ENCODE assay signal across 9 mouse cellular contexts in genomic region chr5:28117882-28118530, GRCm38 (mm10). TPM values are rescaled to one million over a fixed set of nuclear protein-coding genes. Genes with fewer than 3 reads are reported as not detected.
DNase-seq lines count a peak whose midpoint lies in the region; ATAC-seq and TF ChIP-seq lines count a peak whose summit lies in the region.
"Had no signal": no experiment of that assay in that cellular context is flagged by ENCODE, and none has a peak within 500 bp of the region (broad histone marks: within the 10 kb centered on the region; RNA-seq: fewer than 3 reads in every experiment).

No protein-coding gene starts in this region.

- WGBS in lung, embryonic 14.5 days = under 1% methylated on average over 30 of the region's 30 CpGs
- under 1% methylated on average over 30 of the region's 30 CpGs for WGBS in forebrain, embryonic 12.5 days

- peak overlapping the region; percentile 26 for H3K4me3 ChIP-seq in lung, embryonic 14.5 days (ENCODE audit: low read depth, low read length)
- peak overlapping the region; percentile 18 for H3K4me3 ChIP-seq in forebrain, embryonic 12.5 days (replicated peaks)

- H3K27ac ChIP-seq in lung, embryonic 14.5 days (ENCODE audit: low read depth) = no peak overlapping the region
- no peak overlapping the region for H3K27ac ChIP-seq in forebrain, embryonic 12.5 days
- H3K27ac ChIP-seq: macrophage had no signal

- H3K4me1 ChIP-seq in lung, embryonic 14.5 days (ENCODE audit: insufficient read depth) = no peaks in the 10 kb centered on the region
- H3K4me1 ChIP-seq in forebrain, embryonic 12.5 days = peaks cover 18% of the 10 kb centered on the region

- DNase-seq in lung, embryonic 14.5 days = peak; percentile 63
- DNase-seq in lung, postnatal 4 days = no peak
- DNase-seq in kidney, adult 18-20 months = peak; percentile 57
- DNase-seq in lung, postnatal 10 days = peak; percentile 12
- DNase-seq in urinary bladder, adult 2 months (ENCODE audit: low spot score) = no peak
- no peak for DNase-seq in retina, postnatal 1 day
- DNase-seq in layer of hippocampus, adult 8-10 months (ENCODE audit: low spot score in 2 of 2) = no peak

- no peak for TF ChIP-seq CTCF in lung, embryonic 14.5 days (IDR thresholded peaks at IDR 0.05; ENCODE audit: low read depth)

- no peak overlapping the region; the same call in 1 of the 2 replicates for H3K9ac ChIP-seq in lung, embryonic 14.5 days
- H3K9ac ChIP-seq in forebrain, embryonic 12.5 days = no peak overlapping the region

- H3K27me3 ChIP-seq in lung, embryonic 14.5 days (ENCODE audit: insufficient read depth, low read length) = peaks cover 62% of the 10 kb centered on the region
- peaks cover 79% of the 10 kb centered on the region for H3K27me3 ChIP-seq in forebrain, embryonic 12.5 days

- ATAC-seq in lung, embryonic 14.5 days (ENCODE audit: insufficient read depth) = peak; percentile 54; the same call in 1 of the 2 replicates
- no peak for ATAC-seq in forebrain, embryonic 12.5 days (ENCODE audit: low FRiP score)

- H3K4me2 ChIP-seq in lung, embryonic 14.5 days = peak overlapping the region; percentile 60
- H3K4me2 ChIP-seq in forebrain, embryonic 12.5 days = peak overlapping the region; percentile 34

- H3K9me3 ChIP-seq in lung, embryonic 14.5 days (ENCODE audit: low read depth, low read length) = no peaks in the 10 kb centered on the region
- H3K9me3 ChIP-seq in forebrain, embryonic 12.5 days = no peaks in the 10 kb centered on the region

- no peaks in the 10 kb centered on the region for H3K36me3 ChIP-seq in lung, embryonic 14.5 days (ENCODE audit: insufficient read depth)
- H3K36me3 ChIP-seq in forebrain, embryonic 12.5 days (replicated peaks) = no peaks in the 10 kb centered on the region

RNA-seq across cellular contexts. Expression of gene Insig1, which starts 46.8 kb away (rescaled TPM):
- 66.5 and 74.8 TPM in 2 replicates for polyA plus RNA-seq in lung, embryonic 14.5 days (2014; fragmentation: Nextera tagmentation; extraction: Ambion mirVana)
- polyA plus RNA-seq in forebrain, embryonic 12.5 days (2016; fragmentation: Nextera tagmentation; extraction: Ambion mirVana) = 103 and 109 TPM in 2 replicates
- polyA plus RNA-seq in urinary bladder, adult 2 months (2012; rRNA removed) = 38.1 and 51.8 TPM in 2 replicates
- 100 to 1,000 TPM in 1 of 4 experiments, 10 to 100 TPM in 3; 62.9 to 110 (median 82.5) TPM for total RNA-seq in layer of hippocampus, adult 8-10 months (2022)

RNA-seq across cellular contexts. Expression of gene En2, which starts 47.5 kb away (rescaled TPM):
- polyA plus RNA-seq in lung, embryonic 14.5 days (2014; fragmentation: Nextera tagmentation; extraction: Ambion mirVana) = not detected in 2 replicates
- polyA plus RNA-seq in forebrain, embryonic 12.5 days (2016; fragmentation: Nextera tagmentation; extraction: Ambion mirVana) = not detected in 2 replicates
- not detected in 2 replicates for polyA plus RNA-seq in urinary bladder, adult 2 months (2012; rRNA removed)
- under 1 TPM; 0.27 to 0.57 (median 0.40) TPM for total RNA-seq in layer of hippocampus, adult 8-10 months (2022)
- polyA plus RNA-seq: macrophage had no signal

Comparison
In these comparisons a context has a peak if more than half of its experiments do, and no peak if none do; other contexts are left out.
1. DNase-seq: peak in lung, embryonic 14.5 days (single experiment), kidney, adult 18-20 months (single experiment) and lung, postnatal 10 days (single experiment); none in lung, postnatal 4 days (0 of 2), urinary bladder, adult 2 months (single experiment), retina, postnatal 1 day (single experiment) and layer of hippocampus, adult 8-10 months (0 of 2).